Mouse (Mus musculus) thymus, postnatal 10 days (tissue): ENCODE data around the gene Ttyh3.

ENCODE experiments used
- DNase-seq, 2 experiments: peaks; one replicate each; pipeline ENCODE4 v3.0.0; 2021; ENCODE audit warnings: low spot score in 2 of 2

The Ttyh3 gene

GRCm38 (mm10) chr5:140652587-140652986 lies 3.8 kb upstream of the Ttyh3 start:
- DNase-seq = no peak

- no peak for DNase-seq
These were observed 2.4 kb upstream of the Ttyh3 start for GRCm38 (mm10) chr5:140651231-140651630.

GRCm38 (mm10) chr5:140649881-140650414 lies 1.1 kb upstream of the Ttyh3 start:
- no peak for DNase-seq

GRCm38 (mm10) chr5:140649101-140649667 lies 353 bp upstream of the Ttyh3 start:
- DNase-seq = peak; percentile 98

GRCm38 (mm10) chr5:140647821-140648518 lies 861 bp downstream of the Ttyh3 start:
- DNase-seq = peak; percentile 28 to 58

- DNase-seq = no peak
These were observed 1.6 kb downstream of the Ttyh3 start for GRCm38 (mm10) chr5:140647031-140647760.

- DNase-seq = no peak
These were observed 2.7 kb downstream of the Ttyh3 start for GRCm38 (mm10) chr5:140646171-140646570.

- no peak for DNase-seq
These were observed 3.4 kb downstream of the Ttyh3 start for GRCm38 (mm10) chr5:140645454-140645853.

- DNase-seq = no peak
These were observed 4.1 kb downstream of the Ttyh3 start for GRCm38 (mm10) chr5:140644702-140645201.

- DNase-seq = peak in 1 of 2 experiments; percentile 45
These were observed 4.6 kb downstream of the Ttyh3 start for GRCm38 (mm10) chr5:140644263-140644662.

GRCm38 (mm10) chr5:140642076-140642475 lies 6.8 kb downstream of the Ttyh3 start:
- DNase-seq = no peak

- no peak for DNase-seq
These were observed 7.4 kb downstream of the Ttyh3 start for GRCm38 (mm10) chr5:140641254-140641928.

GRCm38 (mm10) chr5:140640812-140641211 lies 8.0 kb downstream of the Ttyh3 start:
- no peak for DNase-seq

GRCm38 (mm10) chr5:140639871-140640270 lies 9.0 kb downstream of the Ttyh3 start:
- DNase-seq = no peak

GRCm38 (mm10) chr5:140639312-140639711 lies 9.5 kb downstream of the Ttyh3 start:
- no peak for DNase-seq

- no peak for DNase-seq
These were observed 10.3 kb downstream of the Ttyh3 start for GRCm38 (mm10) chr5:140638484-140638883.

GRCm38 (mm10) chr5:140637989-140638388 lies 10.8 kb downstream of the Ttyh3 start:
- no peak for DNase-seq

- no peak for DNase-seq
These were observed 11.8 kb downstream of the Ttyh3 start for GRCm38 (mm10) chr5:140637058-140637410.

- DNase-seq = peak; percentile 32 to 39
These were observed 12.3 kb downstream of the Ttyh3 start for GRCm38 (mm10) chr5:140636316-140637057.

GRCm38 (mm10) chr5:140634798-140635722 lies 13.8 kb downstream of the Ttyh3 start:
- DNase-seq = no peak
